Comparison of ENCODE assay signal across 25 mouse cellular contexts in the genomic region with DNA sequence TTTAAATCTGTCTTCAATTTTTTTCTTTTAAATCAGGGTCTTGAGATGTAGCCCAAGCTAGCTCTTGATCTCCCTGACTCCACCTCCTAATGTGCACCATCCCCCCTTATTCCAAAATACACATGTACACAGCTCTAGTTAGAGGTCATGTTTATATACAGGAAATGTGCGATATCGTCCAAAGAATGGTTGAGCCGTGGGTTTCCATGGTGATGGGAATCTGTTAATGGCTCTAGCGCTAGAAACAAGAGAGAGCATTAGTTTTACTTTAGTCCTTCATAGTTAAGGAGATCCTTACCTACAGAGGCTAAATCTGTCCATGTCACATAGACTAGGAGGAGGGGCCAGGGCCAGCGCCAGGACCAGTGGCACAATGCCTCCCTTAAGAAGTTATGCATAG. TPM values are rescaled to one million over a fixed set of nuclear protein-coding genes. Genes with fewer than 3 reads are reported as not detected.
A peak's percentile ranks its signal among the peaks of the same experiment; 100 is the strongest.
DNase-seq lines count a peak whose midpoint lies in the region; ATAC-seq and TF ChIP-seq lines count a peak whose summit lies in the region.
"Had no signal": no experiment of that assay in that cellular context is flagged by ENCODE, and none has a peak within 500 bp of the region (broad histone marks: within the 10 kb centered on the region; RNA-seq: fewer than 3 reads in every experiment).

No protein-coding gene starts in this region.

- TF ChIP-seq CTCF in lung, adult 2 months (IDR thresholded peaks at IDR 0.05; ENCODE audit: insufficient read depth, low read length), result no peak
- TF ChIP-seq CTCF in stomach, postnatal 0 days (IDR thresholded peaks at IDR 0.05; ENCODE audit: low read depth), result no peak

- H3K4me1 ChIP-seq in forebrain, embryonic 14.5 days (ENCODE audit: control insufficient read depth, insufficient read depth, low read length), result peaks cover 1% of the 10 kb centered on the region
- no peaks in the 10 kb centered on the region for H3K4me1 ChIP-seq in forebrain, embryonic 11.5 days (replicated peaks; ENCODE audit: control insufficient read depth, insufficient read depth, low read length)
- H3K4me1 ChIP-seq in lung, embryonic 15.5 days, result peaks cover 17% of the 10 kb centered on the region
- peaks cover 24% of the 10 kb centered on the region for H3K4me1 ChIP-seq in lung, adult 2 months (ENCODE audit: control insufficient read depth, insufficient read depth, low read length)
- H3K4me1 ChIP-seq in stomach, embryonic 16.5 days (ENCODE audit: control insufficient read depth, insufficient read depth, low read length), result peaks cover 13% of the 10 kb centered on the region
- no peaks in the 10 kb centered on the region for H3K4me1 ChIP-seq in stomach, postnatal 0 days (replicated peaks; ENCODE audit: control insufficient read depth, insufficient read depth)
- peaks cover 25% of the 10 kb centered on the region for H3K4me1 ChIP-seq in limb, embryonic 10.5 days

- no peak overlapping the region for H3K9ac ChIP-seq in forebrain, embryonic 14.5 days (ENCODE audit: low read length)
- no peak overlapping the region for H3K9ac ChIP-seq in forebrain, embryonic 11.5 days (ENCODE audit: low read length)
- no peak overlapping the region for H3K9ac ChIP-seq in lung, embryonic 15.5 days
- H3K9ac ChIP-seq in stomach, embryonic 16.5 days (ENCODE audit: low read length), result no peak overlapping the region
- no peak overlapping the region for H3K9ac ChIP-seq in stomach, postnatal 0 days (ENCODE audit: low read length)
- H3K9ac ChIP-seq: embryonic facial prominence, embryonic 12.5 days; forebrain, embryonic 12.5 days; heart, embryonic 15.5 days; hindbrain, embryonic 13.5 days had no signal

- H3K27me3 ChIP-seq in forebrain, embryonic 14.5 days (replicated peaks; ENCODE audit: control insufficient read depth, insufficient read depth, low read length), result no peaks in the 10 kb centered on the region
- H3K27me3 ChIP-seq in forebrain, embryonic 11.5 days (ENCODE audit: control insufficient read depth, insufficient read depth, low read length), result no peaks in the 10 kb centered on the region; the same call in 1 of the 2 replicates
- no peaks in the 10 kb centered on the region for H3K27me3 ChIP-seq in lung, embryonic 15.5 days
- H3K27me3 ChIP-seq in stomach, embryonic 16.5 days (ENCODE audit: control insufficient read depth, insufficient read depth, low read length), result no peaks in the 10 kb centered on the region
- no peaks in the 10 kb centered on the region for H3K27me3 ChIP-seq in stomach, postnatal 0 days (ENCODE audit: control insufficient read depth, insufficient read depth, low read length)
- H3K27me3 ChIP-seq in limb, embryonic 10.5 days (ENCODE audit: low read depth, poor library complexity, severe bottlenecking), result peaks cover 20% of the 10 kb centered on the region; the same call in 1 of the 2 replicates
- H3K27me3 ChIP-seq: embryonic facial prominence, embryonic 12.5 days; heart, embryonic 15.5 days had no signal

- no peak for ATAC-seq in forebrain, embryonic 14.5 days
- ATAC-seq in forebrain, embryonic 11.5 days (replicated peaks; ENCODE audit: low FRiP score), result no peak
- peak; percentile 28; the same call in 1 of the 2 replicates for ATAC-seq in lung, embryonic 15.5 days (ENCODE audit: borderline replicate concordance, extremely low read depth, low FRiP score, low TSS enrichment)
- ATAC-seq in stomach, embryonic 16.5 days (ENCODE audit: insufficient read depth, low FRiP score), result peak; percentile 44; the same call in 1 of the 2 replicates
- no peak for ATAC-seq in stomach, postnatal 0 days (ENCODE audit: low FRiP score, low TSS enrichment)
- ATAC-seq: CD4-positive, CD25-positive, alpha-beta regulatory T cell, adult 4 months; hindbrain, postnatal 0 days had no signal

- no peak for TF ChIP-seq POLR2A in lung, adult 2 months (IDR thresholded peaks at IDR 0.05; ENCODE audit: borderline replicate concordance, extremely low read depth, low read depth, low read length)

- no peak overlapping the region for H3K4me2 ChIP-seq in forebrain, embryonic 14.5 days (ENCODE audit: low read length)
- no peak overlapping the region for H3K4me2 ChIP-seq in forebrain, embryonic 11.5 days (ENCODE audit: low read depth, low read length, severe bottlenecking)
- H3K4me2 ChIP-seq in lung, embryonic 15.5 days, result no peak overlapping the region
- no peak overlapping the region for H3K4me2 ChIP-seq in stomach, embryonic 16.5 days (ENCODE audit: low read depth, low read length)
- no peak overlapping the region for H3K4me2 ChIP-seq in stomach, postnatal 0 days (replicated peaks; ENCODE audit: low read depth)
- H3K4me2 ChIP-seq: embryonic facial prominence, embryonic 12.5 days; forebrain, embryonic 12.5 days; heart, embryonic 15.5 days; hindbrain, embryonic 13.5 days had no signal

- DNase-seq in forebrain, embryonic 14.5 days (ENCODE audit: low spot score), result peak; percentile 20
- DNase-seq in forebrain, embryonic 11.5 days (ENCODE audit: low spot score), result no peak
- DNase-seq in lung, adult 2 months, result no peak
- no peak for DNase-seq in stomach, postnatal 0 days (ENCODE audit: low spot score)
- DNase-seq in limb, embryonic 10.5 days (ENCODE audit: low spot score), result no peak
- no peak for DNase-seq in spleen, postnatal 10 days (ENCODE audit: low spot score in 2 of 2)
- DNase-seq: adrenal gland, adult 2 months; adrenal gland, postnatal 25 days; B cell, adult 2 months; cerebellum, adult 11-12 months; cerebellum, adult 9-10 months; cerebellum, postnatal 25 days; gastrocnemius, postnatal 36 days; heart, adult 11 months; heart, postnatal 14 days had no signal

- H3K4me3 ChIP-seq in forebrain, embryonic 14.5 days (ENCODE audit: low read depth, low read length), result no peak overlapping the region
- no peak overlapping the region for H3K4me3 ChIP-seq in forebrain, embryonic 11.5 days (ENCODE audit: low read depth, low read length)
- H3K4me3 ChIP-seq in lung, embryonic 15.5 days, result no peak overlapping the region
- no peak overlapping the region for H3K4me3 ChIP-seq in lung, adult 2 months (replicated peaks; ENCODE audit: extremely low read depth, low read depth, low read length)
- H3K4me3 ChIP-seq in stomach, embryonic 16.5 days (replicated peaks; ENCODE audit: low read length), result no peak overlapping the region
- no peak overlapping the region for H3K4me3 ChIP-seq in stomach, postnatal 0 days (ENCODE audit: low read depth, low read length)
- H3K4me3 ChIP-seq in limb, embryonic 10.5 days, result no peak overlapping the region
- H3K4me3 ChIP-seq: embryonic facial prominence, embryonic 12.5 days; forebrain, embryonic 12.5 days; heart, embryonic 10.5 days; heart, embryonic 15.5 days; hindbrain, embryonic 13.5 days had no signal

- H3K27ac ChIP-seq in forebrain, embryonic 14.5 days (ENCODE audit: low read depth, low read length), result no peak overlapping the region
- H3K27ac ChIP-seq in forebrain, embryonic 11.5 days (ENCODE audit: low read depth, low read length), result no peak overlapping the region
- H3K27ac ChIP-seq in lung, embryonic 15.5 days, result no peak overlapping the region
- no peak overlapping the region for H3K27ac ChIP-seq in stomach, embryonic 16.5 days (ENCODE audit: low read length)
- H3K27ac ChIP-seq in stomach, postnatal 0 days (replicated peaks), result no peak overlapping the region
- peak overlapping the region; percentile 37; the same call in 1 of the 2 replicates for H3K27ac ChIP-seq in limb, embryonic 10.5 days
- H3K27ac ChIP-seq: embryonic facial prominence, embryonic 12.5 days; forebrain, embryonic 12.5 days; heart, embryonic 10.5 days; heart, embryonic 15.5 days; hindbrain, embryonic 13.5 days; hindbrain, postnatal 0 days had no signal

- no peaks in the 10 kb centered on the region for H3K36me3 ChIP-seq in forebrain, embryonic 14.5 days (ENCODE audit: control insufficient read depth, insufficient read depth, low read length)
- H3K36me3 ChIP-seq in forebrain, embryonic 11.5 days (ENCODE audit: control insufficient read depth, insufficient read depth, low read length), result no peaks in the 10 kb centered on the region
- H3K36me3 ChIP-seq in lung, embryonic 15.5 days, result no peaks in the 10 kb centered on the region
- no peaks in the 10 kb centered on the region for H3K36me3 ChIP-seq in stomach, embryonic 16.5 days (ENCODE audit: control insufficient read depth, insufficient read depth, low read length)
- no peaks in the 10 kb centered on the region for H3K36me3 ChIP-seq in stomach, postnatal 0 days (ENCODE audit: control insufficient read depth, insufficient read depth, low read length)
- H3K36me3 ChIP-seq in limb, embryonic 10.5 days, result no peaks in the 10 kb centered on the region
- H3K36me3 ChIP-seq: embryonic facial prominence, embryonic 12.5 days; forebrain, embryonic 12.5 days; heart, embryonic 10.5 days; heart, embryonic 15.5 days; hindbrain, embryonic 13.5 days had no signal

- no peaks in the 10 kb centered on the region for H3K9me3 ChIP-seq in forebrain, embryonic 14.5 days (replicated peaks; ENCODE audit: control insufficient read depth, low read length)
- no peaks in the 10 kb centered on the region for H3K9me3 ChIP-seq in forebrain, embryonic 11.5 days (ENCODE audit: control insufficient read depth, low read length)
- H3K9me3 ChIP-seq in lung, embryonic 15.5 days, result no peaks in the 10 kb centered on the region
- H3K9me3 ChIP-seq in stomach, embryonic 16.5 days (replicated peaks; ENCODE audit: control insufficient read depth, low read length), result no peaks in the 10 kb centered on the region
- H3K9me3 ChIP-seq in stomach, postnatal 0 days (ENCODE audit: control insufficient read depth, low read length), result no peaks in the 10 kb centered on the region
- no peaks in the 10 kb centered on the region for H3K9me3 ChIP-seq in limb, embryonic 10.5 days (replicated peaks)
- H3K9me3 ChIP-seq: embryonic facial prominence, embryonic 12.5 days; forebrain, embryonic 12.5 days; heart, embryonic 10.5 days; heart, embryonic 15.5 days; hindbrain, embryonic 13.5 days had no signal

- 58% methylated on average over 5 of the region's 5 CpGs for WGBS in forebrain, embryonic 14.5 days
- 74% methylated on average over 5 of the region's 5 CpGs for WGBS in forebrain, embryonic 11.5 days
- WGBS in lung, embryonic 15.5 days, result 16% methylated on average over 5 of the region's 5 CpGs
- WGBS in lung, adult 2 months, result 27% methylated on average over 5 of the region's 5 CpGs
- 24% methylated on average over 5 of the region's 5 CpGs for WGBS in stomach, embryonic 16.5 days
- 18% methylated on average over 5 of the region's 5 CpGs for WGBS in stomach, postnatal 0 days
- WGBS in limb, embryonic 10.5 days, result 88% methylated on average over 5 of the region's 5 CpGs

- no peak for TF ChIP-seq EP300 in stomach, postnatal 0 days (optimal IDR thresholded peaks at IDR 0.05)

RNA-seq across cellular contexts. Expression of gene Rab27a, which starts 5.2 kb away (rescaled TPM):
- 0.51 and 0.69 TPM in 2 replicates for polyA plus RNA-seq in forebrain, embryonic 14.5 days (2014; fragmentation: Nextera tagmentation; extraction: Ambion mirVana)
- polyA plus RNA-seq in forebrain, embryonic 11.5 days (2014; fragmentation: Nextera tagmentation; extraction: Ambion mirVana), result 0.67 and 0.79 TPM in 2 replicates
- 8.8 and 10.1 TPM in 2 replicates for polyA plus RNA-seq in lung, embryonic 15.5 days (2015; fragmentation: Nextera tagmentation; extraction: Ambion mirVana)
- 16.7 and 29.8 TPM in 2 replicates for polyA plus RNA-seq in lung, adult 2 months (2012; rRNA removed)
- polyA plus RNA-seq in stomach, embryonic 16.5 days (2015; fragmentation: Nextera tagmentation; extraction: Ambion mirVana), result 23.3 and 27.7 TPM in 2 replicates
- polyA plus RNA-seq in stomach, postnatal 0 days (2015; fragmentation: Nextera tagmentation; extraction: Ambion mirVana), result 22.5 and 22.7 TPM in 2 replicates
- 3.4 and 5.0 TPM in 2 replicates for polyA plus RNA-seq in limb, embryonic 10.5 days (2016; fragmentation: Nextera tagmentation; extraction: Ambion mirVana)

RNA-seq across cellular contexts. Expression of gene Pigb, which starts 9.7 kb away (rescaled TPM):
- polyA plus RNA-seq in forebrain, embryonic 14.5 days (2014; fragmentation: Nextera tagmentation; extraction: Ambion mirVana), result 11.1 and 12.7 TPM in 2 replicates
- 15.8 and 19.8 TPM in 2 replicates for polyA plus RNA-seq in forebrain, embryonic 11.5 days (2014; fragmentation: Nextera tagmentation; extraction: Ambion mirVana)
- 9.5 and 12.7 TPM in 2 replicates for polyA plus RNA-seq in lung, embryonic 15.5 days (2015; fragmentation: Nextera tagmentation; extraction: Ambion mirVana)
- 8.4 and 12.1 TPM in 2 replicates for polyA plus RNA-seq in lung, adult 2 months (2012; rRNA removed)
- polyA plus RNA-seq in stomach, embryonic 16.5 days (2015; fragmentation: Nextera tagmentation; extraction: Ambion mirVana), result 15.6 and 18.7 TPM in 2 replicates
- 7.7 and 8.7 TPM in 2 replicates for polyA plus RNA-seq in stomach, postnatal 0 days (2015; fragmentation: Nextera tagmentation; extraction: Ambion mirVana)
- polyA plus RNA-seq in limb, embryonic 10.5 days (2016; fragmentation: Nextera tagmentation; extraction: Ambion mirVana), result 15.6 and 17.8 TPM in 2 replicates

RNA-seq across cellular contexts. Expression of gene Khdc3, which starts 51.8 kb away (rescaled TPM):
- not detected in 2 replicates for polyA plus RNA-seq in forebrain, embryonic 14.5 days (2014; fragmentation: Nextera tagmentation; extraction: Ambion mirVana)
- polyA plus RNA-seq in forebrain, embryonic 11.5 days (2014; fragmentation: Nextera tagmentation; extraction: Ambion mirVana), result not detected in 2 replicates
- 0.09 TPM in 1 of 2 replicates, not detected in the other for polyA plus RNA-seq in lung, embryonic 15.5 days (2015; fragmentation: Nextera tagmentation; extraction: Ambion mirVana)
- 0.25 and 0.31 TPM in 2 replicates for polyA plus RNA-seq in lung, adult 2 months (2012; rRNA removed)
- polyA plus RNA-seq in stomach, embryonic 16.5 days (2015; fragmentation: Nextera tagmentation; extraction: Ambion mirVana), result 0.10 and 0.40 TPM in 2 replicates
- not detected in 2 replicates for polyA plus RNA-seq in stomach, postnatal 0 days (2015; fragmentation: Nextera tagmentation; extraction: Ambion mirVana)
- polyA plus RNA-seq in limb, embryonic 10.5 days (2016; fragmentation: Nextera tagmentation; extraction: Ambion mirVana), result not detected in 2 replicates
- polyA plus RNA-seq: forebrain, embryonic 12.5 days; heart, embryonic 10.5 days; heart, embryonic 15.5 days; hindbrain, embryonic 13.5 days had no signal

RNA-seq across cellular contexts. Expression of gene Gm20509, which starts 52.4 kb away (rescaled TPM):
- polyA plus RNA-seq in forebrain, embryonic 14.5 days (2014; fragmentation: Nextera tagmentation; extraction: Ambion mirVana), result not detected in 2 replicates
- not detected in 2 replicates for polyA plus RNA-seq in forebrain, embryonic 11.5 days (2014; fragmentation: Nextera tagmentation; extraction: Ambion mirVana)
- polyA plus RNA-seq in lung, embryonic 15.5 days (2015; fragmentation: Nextera tagmentation; extraction: Ambion mirVana), result not detected in 2 replicates
- polyA plus RNA-seq in lung, adult 2 months (2012; rRNA removed), result not detected in 2 replicates
- not detected in 2 replicates for polyA plus RNA-seq in stomach, embryonic 16.5 days (2015; fragmentation: Nextera tagmentation; extraction: Ambion mirVana)
- polyA plus RNA-seq in stomach, postnatal 0 days (2015; fragmentation: Nextera tagmentation; extraction: Ambion mirVana), result not detected in 2 replicates
- not detected in 2 replicates for polyA plus RNA-seq in limb, embryonic 10.5 days (2016; fragmentation: Nextera tagmentation; extraction: Ambion mirVana)
- polyA plus RNA-seq: adrenal gland, adult 2 months; CD4-positive, CD25-positive, alpha-beta regulatory T cell, adult 4 months; cortical plate, adult 2 months; embryonic facial prominence, embryonic 12.5 days; forebrain, embryonic 12.5 days; heart, embryonic 10.5 days; heart, embryonic 15.5 days; hindbrain, embryonic 13.5 days; hindbrain, postnatal 0 days had no signal

Comparison
In these comparisons a context has a peak if more than half of its experiments do, and no peak if none do; other contexts are left out.
1. ATAC-seq: peak in lung, embryonic 15.5 days (single experiment) and stomach, embryonic 16.5 days (single experiment); none in forebrain, embryonic 14.5 days (single experiment), forebrain, embryonic 11.5 days (single experiment) and stomach, postnatal 0 days (single experiment).